Mouse (Mus musculus): ENCODE measurements at regions not wholly inside any gene's neighbourhood (a gene's known extent, or its start where the extent isn't known, plus 50 kb on each side); places are given as distances from the start of the nearest gene placed in this dataset.

GRCm38 (mm10) chr5:64610146-64610545, 193.0 kb upstream of the Klf3 start:
- TF ChIP-seq POLR2A (IDR thresholded peaks at IDR 0.05; ENCODE audit: borderline replicate concordance, insufficient read depth, low read length) (no peak), CTCF (IDR thresholded peaks at IDR 0.05; ENCODE audit: borderline replicate concordance, insufficient read depth, low read depth, low read length) (no peak)
